Mouse (Mus musculus): ENCODE results near the gene Ptprg.

Gene Ptprg

GRCm38 (mm10) chr14:11553273-11553665 lies at the start of gene Ptprg:
TSS of gene Ptprg (plus strand) at chr14:11553532.
- DNase-seq: peak; percentile 28

GRCm38 (mm10) chr14:11503803-11504365 lies 49.4 kb upstream of the Ptprg start:
- no peak for DNase-seq

- DNase-seq: no peak
Measured at GRCm38 (mm10) chr14:11510173-11510572, 43.2 kb upstream of the Ptprg start.

- no peak for DNase-seq
Measured at GRCm38 (mm10) chr14:11519171-11519570, 34.2 kb upstream of the Ptprg start.

GRCm38 (mm10) chr14:11523052-11523451 lies 30.3 kb upstream of the Ptprg start:
- no peak for DNase-seq

GRCm38 (mm10) chr14:11529591-11529990 lies 23.7 kb upstream of the Ptprg start:
- DNase-seq: no peak

- DNase-seq: no peak
Measured at GRCm38 (mm10) chr14:11534456-11534855, 18.9 kb upstream of the Ptprg start.

- no peak for DNase-seq
Measured at GRCm38 (mm10) chr14:11536121-11536520, 17.2 kb upstream of the Ptprg start.

GRCm38 (mm10) chr14:11551892-11552291 lies 1.4 kb upstream of the Ptprg start:
- no peak for DNase-seq

- DNase-seq: no peak
Measured at GRCm38 (mm10) chr14:11552521-11553272, 635 bp upstream of the Ptprg start.

GRCm38 (mm10) chr14:11553679-11554305 lies 460 bp downstream of the Ptprg start:
- peak; percentile 31 for DNase-seq

- no peak for DNase-seq
Measured at GRCm38 (mm10) chr14:11554306-11555041, 1.1 kb downstream of the Ptprg start.

GRCm38 (mm10) chr14:11555061-11555501 lies 1.7 kb downstream of the Ptprg start:
- no peak for DNase-seq

GRCm38 (mm10) chr14:11555521-11556355 lies 2.4 kb downstream of the Ptprg start:
- DNase-seq: no peak

- peak; percentile 28 for DNase-seq
Measured at GRCm38 (mm10) chr14:11556356-11557130, 3.2 kb downstream of the Ptprg start.

- DNase-seq: no peak
Measured at GRCm38 (mm10) chr14:11558496-11558895, 5.2 kb downstream of the Ptprg start.

- DNase-seq: no peak
Measured at GRCm38 (mm10) chr14:11560641-11561232, 7.4 kb downstream of the Ptprg start.

- DNase-seq: no peak
Measured at GRCm38 (mm10) chr14:11561397-11561796, 8.1 kb downstream of the Ptprg start.

- DNase-seq: no peak
Measured at GRCm38 (mm10) chr14:11562870-11563269, 9.5 kb downstream of the Ptprg start.

- DNase-seq: no peak
Measured at GRCm38 (mm10) chr14:11563656-11564055, 10.3 kb downstream of the Ptprg start.

GRCm38 (mm10) chr14:11564456-11564855 lies 11.1 kb downstream of the Ptprg start:
- no peak for DNase-seq
